Mouse (Mus musculus): ENCODE measurements around the gene Faf2.

DNA sequence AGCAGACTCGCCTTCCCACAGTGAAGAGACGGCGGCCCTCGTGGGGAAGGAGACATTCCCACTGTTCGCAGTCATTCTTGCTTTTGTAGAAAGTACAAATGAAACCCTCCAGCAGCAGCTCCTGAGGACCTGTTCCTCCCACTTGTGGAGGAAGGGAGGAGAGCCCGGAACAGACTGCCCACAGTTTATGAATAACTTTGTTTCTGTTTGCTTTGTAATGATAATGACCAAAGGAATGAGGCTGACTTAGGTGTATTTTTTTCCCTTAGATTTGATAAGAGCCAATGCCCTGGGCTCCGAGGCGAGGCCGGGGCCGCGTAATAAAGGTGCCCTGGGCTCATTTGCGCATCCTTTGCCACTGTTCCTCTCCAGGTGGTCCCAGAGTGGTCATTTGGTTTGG lies 39.8 kb downstream of the Faf2 start:
- no peak for TF ChIP-seq USF1 (IDR thresholded peaks at IDR 0.05; ENCODE audit: low read depth, low read length)
- TF ChIP-seq RCOR1 (IDR thresholded peaks at IDR 0.05; ENCODE audit: low read depth, low read length) = no peak
- no peak for TF ChIP-seq MAX (IDR thresholded peaks at IDR 0.05; ENCODE audit: low read length)
- no peak for TF ChIP-seq UBTF (IDR thresholded peaks at IDR 0.05; ENCODE audit: borderline replicate concordance, insufficient read depth, low read depth, low read length)
